Mouse (Mus musculus) hindbrain, embryonic 11.5 days (tissue): ENCODE results near the gene Itgb3. TPM values are rescaled to one million over a fixed set of nuclear protein-coding genes. Genes with fewer than 3 reads are reported as not detected.

Experiments
- ATAC-seq: fragments of 200-750 bp; cut with Nextera tagmentation; 2 replicates; pipeline ENCODE4 v1.8.0; 2017; ENCODE audit warnings: mild to moderate bottlenecking, moderate TSS enrichment, moderate library complexity; ENCODE audit not compliant: low FRiP score
- DNase-seq: peaks from one replicate; pipeline ENCODE4 v3.0.0-alpha.2; 2015; ENCODE audit warnings: low spot score
- H3K27ac ChIP-seq: fragments of 300-500 bp; sonication (generic); 2 replicates; pipeline ENCODE4 v1.5.1; 2014; ENCODE audit warnings: mild to moderate bottlenecking, low read depth, low read length
- H3K27me3 ChIP-seq: fragments of 300-500 bp; sonication (generic); 2 replicates; pipeline ENCODE4 v1.6.1; 2014; ENCODE audit warnings: mild to moderate bottlenecking, low read length, moderate library complexity, mixed read lengths; ENCODE audit not compliant: control insufficient read depth, insufficient read depth
- H3K36me3 ChIP-seq: fragments of 300-500 bp; sonication (generic); 2 replicates; pipeline ENCODE4 v1.6.1; 2014; ENCODE audit warnings: mild to moderate bottlenecking, low read length, moderate library complexity, mixed read lengths; ENCODE audit not compliant: control insufficient read depth, insufficient read depth
- H3K4me1 ChIP-seq: fragments of 300-500 bp; sonication (generic); replicated peaks from 2 replicates; pipeline ENCODE4 v1.6.1; 2014; ENCODE audit warnings: low read length, mixed read lengths; ENCODE audit not compliant: control insufficient read depth, insufficient read depth
- H3K4me2 ChIP-seq: fragments of 300-500 bp; sonication (generic); replicated peaks from 2 replicates; pipeline ENCODE4 v1.6.1; 2014; ENCODE audit warnings: mild to moderate bottlenecking, low read depth, low read length
- H3K4me3 ChIP-seq: fragments of 300-500 bp; sonication (generic); 2 replicates; pipeline ENCODE4 v1.5.1; 2014; ENCODE audit warnings: low read depth, low read length
- H3K9ac ChIP-seq: fragments of 300-500 bp; sonication (generic); 2 replicates; pipeline ENCODE4 v1.6.1; 2014; ENCODE audit warnings: low read depth, low read length
- H3K9me3 ChIP-seq: fragments of 300-500 bp; sonication (generic); 2 replicates; pipeline ENCODE4 v1.6.1; 2016; ENCODE audit warnings: low read length; ENCODE audit not compliant: control insufficient read depth
- WGBS: fragments of 180-500 bp; shearing (Covaris S2); extraction: QIAGEN DNeasy Blood & Tissue Kit; methylation state at CpG from one replicate; pipeline ENCODE4 v1.1.7; 2014; 5-methylcytosine and 5-hydroxymethylcytosine counted together
- polyA plus RNA-seq: library from polyadenylated mRNA; unstranded; fragments of >200 nt; fragmentation: Nextera tagmentation; extraction: Ambion mirVana; gene quantifications from 2 replicates; pipeline ENCODE4 v1.2.1, GENCODE M21; 2014

The Itgb3 gene
- polyA plus RNA-seq, 1 experiment from 2014 or later = 1.3 TPM

DNA sequence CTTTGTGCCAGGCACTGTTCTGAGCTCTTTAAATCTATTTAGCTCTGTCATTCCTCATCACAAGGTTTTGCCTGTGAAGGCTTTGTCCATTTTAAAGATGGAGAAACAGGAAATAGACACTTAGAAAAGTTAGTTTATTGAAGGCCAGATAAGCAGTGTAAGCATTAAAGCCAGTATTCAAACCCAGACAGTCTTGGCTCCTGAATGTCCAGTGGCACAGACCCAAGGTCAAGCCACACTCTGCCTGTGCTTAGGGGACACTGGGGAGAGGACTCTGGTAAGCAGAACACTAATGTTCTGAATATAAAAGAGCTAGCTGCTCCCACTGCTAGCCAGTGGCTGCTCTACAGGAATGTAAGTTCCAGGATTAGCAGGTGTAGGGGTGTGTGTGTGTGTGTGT, 56.6 kb downstream of the Itgb3 start:
- H3K36me3 ChIP-seq = no peaks in the 10 kb centered on the region
- H3K4me1 ChIP-seq = no peaks in the 10 kb centered on the region
- H3K9ac ChIP-seq = no peak overlapping the region
- H3K4me3 ChIP-seq = no peak overlapping the region
- H3K9me3 ChIP-seq = no peaks in the 10 kb centered on the region; the same call in 1 of the 2 replicates
- no peaks in the 10 kb centered on the region for H3K27me3 ChIP-seq
- no peak overlapping the region for H3K4me2 ChIP-seq
- ATAC-seq (no peak), DNase-seq (no peak)
- H3K27ac ChIP-seq = no peak overlapping the region

DNA sequence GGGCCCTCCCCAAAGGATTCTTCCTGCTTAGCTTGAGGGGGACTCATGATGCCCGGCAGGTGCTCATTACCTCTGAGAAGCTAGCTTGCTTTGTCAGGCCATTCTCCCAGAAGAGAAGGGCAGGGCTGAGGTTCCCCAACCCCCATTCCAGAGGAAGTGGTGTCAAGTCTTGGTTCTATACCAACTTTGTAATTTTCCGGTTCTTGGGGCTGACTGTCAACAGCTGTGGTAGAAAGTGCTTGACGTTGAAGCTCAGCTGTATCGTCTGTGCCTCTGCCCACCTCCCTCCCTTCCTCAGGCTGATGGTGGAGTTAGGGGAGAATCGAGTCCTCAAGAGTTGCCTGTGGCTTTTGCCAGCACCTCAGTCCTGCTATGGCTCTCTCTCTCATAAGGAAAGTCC, 59.6 kb downstream of the Itgb3 start:
- no peaks in the 10 kb centered on the region for H3K36me3 ChIP-seq
- 80% methylated on average over 5 of the region's 5 CpGs for WGBS
- H3K9ac ChIP-seq = no peak overlapping the region
- no peaks in the 10 kb centered on the region for H3K27me3 ChIP-seq
- no peak for ATAC-seq
- H3K4me1 ChIP-seq = no peaks in the 10 kb centered on the region
- H3K27ac ChIP-seq = no peak overlapping the region
- no peak for DNase-seq
- no peaks in the 10 kb centered on the region for H3K9me3 ChIP-seq
- H3K4me2 ChIP-seq = no peak overlapping the region
- H3K4me3 ChIP-seq = no peak overlapping the region

DNA sequence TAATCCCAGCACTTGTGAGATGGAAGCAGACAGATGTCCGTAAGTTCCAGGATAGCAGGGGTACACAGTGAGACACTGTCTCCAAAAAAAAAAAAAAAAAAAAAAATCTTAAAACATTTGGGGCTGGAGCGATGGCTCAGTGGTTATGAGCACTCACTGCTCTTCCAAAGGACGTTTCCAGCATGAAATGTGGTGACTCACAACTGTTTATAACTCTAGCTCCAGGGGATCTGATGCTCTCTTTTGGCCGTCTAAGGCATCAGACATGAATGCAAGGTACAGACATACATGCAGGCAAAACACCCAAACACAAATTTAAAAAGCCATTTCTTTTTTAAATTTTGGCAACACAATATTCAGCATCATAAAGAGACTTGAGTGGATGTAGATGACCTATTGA, 65.6 kb downstream of the Itgb3 start:
- WGBS = 72% methylated on average over 4 of the region's 4 CpGs
- no peak for ATAC-seq

DNA sequence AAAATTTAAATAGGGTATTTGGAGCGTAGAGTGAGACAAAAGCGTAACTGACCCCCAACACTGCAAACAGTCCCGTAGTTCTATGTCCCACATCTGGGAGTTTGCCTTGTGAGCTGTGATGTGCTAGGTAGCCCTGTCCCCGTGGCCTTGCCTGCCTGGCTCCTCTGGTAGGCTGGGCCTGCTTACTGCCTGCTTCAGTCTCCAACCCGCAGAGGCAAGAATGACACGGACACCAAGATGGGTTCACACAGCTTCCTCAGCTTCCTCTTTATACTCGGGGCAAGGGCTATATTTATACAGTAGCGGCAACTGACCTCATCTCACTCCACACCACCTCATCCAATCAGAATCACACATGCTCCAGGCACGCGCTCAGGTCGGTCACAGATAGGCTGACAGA, 67.0 kb downstream of the Itgb3 start:
- no peak overlapping the region for H3K9ac ChIP-seq
- no peak overlapping the region for H3K4me2 ChIP-seq
- no peaks in the 10 kb centered on the region for H3K27me3 ChIP-seq
- 93% methylated on average over 11 of the region's 11 CpGs for WGBS
- H3K27ac ChIP-seq = no peak overlapping the region
- ATAC-seq (no peak), DNase-seq (no peak)
- no peak overlapping the region for H3K4me3 ChIP-seq
- H3K4me1 ChIP-seq = no peaks in the 10 kb centered on the region
- no peaks in the 10 kb centered on the region for H3K9me3 ChIP-seq
- no peaks in the 10 kb centered on the region for H3K36me3 ChIP-seq

More for the DNA sequence above, 65.6 kb downstream of the Itgb3 start:
- DNase-seq = no peak
- no peaks in the 10 kb centered on the region for H3K9me3 ChIP-seq
- no peaks in the 10 kb centered on the region for H3K36me3 ChIP-seq
- no peaks in the 10 kb centered on the region for H3K27me3 ChIP-seq
- no peak overlapping the region for H3K9ac ChIP-seq
- no peak overlapping the region for H3K27ac ChIP-seq
- H3K4me3 ChIP-seq = no peak overlapping the region
- H3K4me1 ChIP-seq = no peaks in the 10 kb centered on the region
- no peak overlapping the region for H3K4me2 ChIP-seq

DNA sequence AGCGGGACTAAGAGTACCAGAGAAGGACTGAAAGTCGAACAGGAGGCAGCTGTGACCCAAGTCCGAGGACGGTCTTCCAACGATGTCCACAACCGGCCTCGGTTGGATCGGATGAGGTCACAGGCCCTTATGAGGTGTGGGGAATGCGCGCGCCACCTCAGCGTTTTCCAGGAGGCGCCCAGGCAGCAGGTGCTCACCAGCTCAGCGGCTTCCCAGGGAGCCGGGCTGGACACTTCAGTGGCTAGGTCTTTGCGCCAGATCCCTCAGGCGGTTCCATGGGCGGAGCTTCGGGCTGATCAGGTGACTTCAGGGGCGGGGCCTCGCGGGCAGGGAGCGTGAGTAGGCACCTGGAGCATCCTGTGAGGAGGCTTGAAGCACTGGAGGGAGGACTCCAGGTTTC, 77.7 kb downstream of the Itgb3 start, which contains the start of gene Gm11639:
Gene Gm11639, plus strand, starts transcription at position 160 of the 400 bp plus-strand sequence.
- WGBS = 28% methylated on average over 23 of the region's 23 CpGs
- no peaks in the 10 kb centered on the region for H3K9me3 ChIP-seq
- H3K9ac ChIP-seq = no peak within 1 kb of the TSS
- H3K4me2 ChIP-seq = no peak within 1 kb of the TSS
- H3K4me1 ChIP-seq = no peaks in the 10 kb centered on the region
- no peaks in the 10 kb centered on the region for H3K27me3 ChIP-seq
- ATAC-seq (no peak), DNase-seq (peak; percentile 19)
- no peak within 1 kb of the TSS for H3K27ac ChIP-seq
- no peaks in the 10 kb centered on the region for H3K36me3 ChIP-seq
- no peak within 1 kb of the TSS for H3K4me3 ChIP-seq

DNA sequence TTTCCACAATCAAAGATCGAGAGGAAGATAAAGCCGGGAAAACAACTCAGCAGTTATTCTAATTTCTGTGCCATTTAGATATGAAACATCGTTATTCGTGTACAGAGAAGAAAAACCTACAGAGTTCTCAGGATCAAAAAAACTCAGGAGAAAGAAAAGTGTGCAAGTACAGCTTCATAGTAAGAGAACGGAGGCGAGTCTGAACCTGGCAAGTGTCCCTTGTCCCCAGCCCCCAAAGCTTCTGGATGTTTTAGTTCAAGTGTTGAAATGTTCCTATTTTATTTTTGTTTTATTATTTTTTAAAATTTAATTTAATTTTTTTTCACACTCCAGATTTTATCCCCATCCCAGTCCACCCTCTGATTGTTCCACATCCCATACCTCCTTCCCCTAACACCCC, 85.4 kb downstream of the Itgb3 start:
- H3K27ac ChIP-seq = no peak overlapping the region

DNA sequence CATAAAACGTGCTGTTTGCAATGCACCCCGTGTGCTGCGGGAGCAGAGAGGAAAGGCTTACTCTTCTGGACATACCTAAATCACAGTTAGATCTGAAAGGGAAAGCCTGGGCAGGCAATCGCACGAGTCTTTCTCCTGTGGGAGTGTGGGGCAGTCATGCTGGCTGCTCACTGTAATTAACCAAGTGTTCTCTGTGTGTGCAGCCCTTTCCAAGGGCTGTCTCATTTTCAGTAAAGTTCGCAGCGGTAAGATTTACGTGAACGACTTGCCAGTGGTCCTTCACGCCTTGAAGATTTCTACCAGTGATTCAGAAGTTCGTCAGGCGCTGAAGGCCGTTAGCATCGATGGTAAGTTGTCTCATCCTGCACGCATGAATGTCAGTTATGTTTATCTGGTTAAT, 96.3 kb downstream of the Itgb3 start:
- no peak overlapping the region for H3K9ac ChIP-seq
- no peaks in the 10 kb centered on the region for H3K9me3 ChIP-seq
- H3K27me3 ChIP-seq = no peaks in the 10 kb centered on the region
- DNase-seq (no peak), ATAC-seq (no peak)
- WGBS = 75% methylated on average over 15 of the region's 15 CpGs
- no peak overlapping the region for H3K27ac ChIP-seq
- H3K36me3 ChIP-seq = no peaks in the 10 kb centered on the region
- H3K4me1 ChIP-seq = no peaks in the 10 kb centered on the region
- no peak overlapping the region for H3K4me2 ChIP-seq
- no peak overlapping the region for H3K4me3 ChIP-seq

More for the DNA sequence above, 85.4 kb downstream of the Itgb3 start:
- H3K9me3 ChIP-seq = no peaks in the 10 kb centered on the region
- WGBS = 88% methylated on average over 6 of the region's 6 CpGs
- DNase-seq = no peak
- no peak overlapping the region for H3K4me3 ChIP-seq
- ATAC-seq = no peak
- H3K27me3 ChIP-seq = no peaks in the 10 kb centered on the region
- H3K36me3 ChIP-seq = no peaks in the 10 kb centered on the region
- H3K9ac ChIP-seq = no peak overlapping the region
- no peaks in the 10 kb centered on the region for H3K4me1 ChIP-seq
- no peak overlapping the region for H3K4me2 ChIP-seq

DNA sequence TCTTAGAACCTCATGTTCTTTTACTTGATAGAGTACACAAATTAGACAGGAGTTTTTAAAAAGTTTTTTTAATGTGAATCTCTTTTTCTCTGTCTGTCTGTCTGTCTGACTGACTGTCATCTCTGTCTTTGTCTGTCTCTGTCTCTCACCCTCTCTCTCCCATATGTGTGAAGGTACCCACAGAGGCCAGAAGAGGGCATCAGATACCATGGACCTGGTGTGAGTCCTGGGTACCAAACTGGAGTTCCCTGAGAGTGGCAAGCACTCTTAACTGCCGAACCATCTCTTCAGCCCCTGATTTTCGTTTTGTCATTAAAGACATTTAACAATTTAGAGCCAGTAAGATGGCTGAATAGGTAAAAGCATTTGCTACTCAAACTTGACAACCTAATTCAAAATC, 99.3 kb downstream of the Itgb3 start:
- no peaks in the 10 kb centered on the region for H3K36me3 ChIP-seq
- no peaks in the 10 kb centered on the region for H3K27me3 ChIP-seq
- no peak overlapping the region for H3K27ac ChIP-seq
- H3K4me2 ChIP-seq = no peak overlapping the region
- no peak overlapping the region for H3K4me3 ChIP-seq
- H3K9ac ChIP-seq = no peak overlapping the region
- 69% methylated on average over 2 of the region's 2 CpGs for WGBS
- H3K9me3 ChIP-seq = no peaks in the 10 kb centered on the region
- no peak for DNase-seq
- no peak for ATAC-seq
- no peaks in the 10 kb centered on the region for H3K4me1 ChIP-seq
